Mouse (Mus musculus): ENCODE data around the gene Gm4952. TPM values are rescaled to one million over a fixed set of nuclear protein-coding genes. Genes with fewer than 3 reads are reported as not detected.

The Gm4952 gene
- not detected in 2 replicates for polyA plus RNA-seq (2015; fragmentation: Nextera tagmentation; extraction: Ambion mirVana)

DNA sequence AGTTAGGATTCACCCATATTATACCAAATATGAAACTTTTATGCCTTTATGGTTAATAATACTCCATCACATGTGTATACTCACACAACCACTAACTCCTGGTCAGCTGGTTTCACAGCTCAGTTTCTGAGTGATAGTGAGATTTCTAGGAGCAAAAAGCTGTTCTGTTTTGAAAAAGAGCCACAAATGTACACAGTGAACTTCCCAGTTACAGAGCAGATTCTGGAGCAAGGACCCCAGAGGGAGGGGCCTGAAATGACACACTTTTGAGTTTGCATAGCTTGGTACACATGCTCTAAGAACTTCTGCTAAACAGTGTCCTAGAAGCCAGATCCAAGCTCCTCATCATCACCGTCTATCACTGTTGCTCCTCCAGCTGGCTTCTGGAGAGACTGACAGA is at the start of gene Gm4952:
Gene Gm4952 (plus strand): TSS at position 301 of the 400 bp plus-strand sequence.
- no peak within 1 kb of the TSS for H3K4me3 ChIP-seq (ENCODE audit: low read depth, low read length)
- 48% methylated on average over 1 of the region's 1 CpGs for WGBS

DNA sequence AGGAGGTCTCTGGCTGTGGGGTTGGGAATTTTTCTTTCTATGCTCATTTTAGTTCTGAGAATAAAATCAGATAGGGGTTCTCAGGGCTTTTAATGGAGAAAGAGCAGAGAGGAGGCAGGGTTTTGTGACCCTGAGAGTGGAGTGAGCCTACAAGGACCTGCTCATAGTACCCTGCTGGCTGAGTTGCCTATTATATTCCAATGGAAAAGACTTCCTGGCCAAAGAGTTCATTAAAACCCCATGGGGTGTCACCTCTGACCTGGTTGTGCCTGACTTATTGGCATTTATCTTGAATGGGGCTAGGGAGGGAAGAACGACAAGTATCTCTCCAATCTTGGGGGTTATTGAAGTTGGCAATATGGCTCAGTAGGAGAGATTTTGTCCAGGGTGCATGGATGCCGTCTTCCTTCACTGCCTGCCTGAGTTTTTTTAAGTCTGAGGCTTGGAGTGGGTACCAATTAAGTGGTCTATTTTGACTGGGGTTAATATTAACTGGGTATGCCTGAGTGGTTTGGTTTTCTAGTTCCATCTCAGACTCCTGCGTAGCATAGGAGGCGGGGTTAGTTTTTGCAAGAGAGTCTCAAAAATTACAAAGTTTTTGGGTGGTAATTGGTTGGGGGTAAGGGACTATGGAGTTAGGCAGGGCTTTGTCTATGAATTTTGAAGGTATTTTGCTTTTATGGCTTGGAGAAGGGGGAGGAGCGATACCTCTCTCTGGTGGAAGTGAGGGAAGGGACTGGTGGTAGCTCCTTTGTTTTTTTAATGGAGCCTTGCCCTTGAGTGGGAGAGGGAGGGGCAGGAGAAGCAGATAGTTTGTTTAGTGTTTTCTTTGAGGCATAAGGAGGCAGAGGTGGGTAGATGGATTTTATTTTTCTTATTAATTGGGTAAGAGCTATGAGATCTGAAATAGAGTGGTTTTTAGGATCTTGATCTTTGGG is 49.5 kb upstream of the Gm4952 start:
- Histone ChIP-seq H3K4me3 (ENCODE audit: low read depth, low read length) (no peak overlapping the region), H3K4me1 (ENCODE audit: insufficient read depth, low read depth, low read length) (no peaks in the 10 kb centered on the region), H3K4me2 (replicated peaks; ENCODE audit: low read depth, low read length) (no peak overlapping the region), H3K27me3 (replicated peaks; ENCODE audit: insufficient read depth, low read length) (no peaks in the 10 kb centered on the region), H3K27ac (ENCODE audit: low read length) (no peak overlapping the region), H3K36me3 (ENCODE audit: insufficient read depth, low read length) (no peaks in the 10 kb centered on the region), H3K9me3 (ENCODE audit: low read length) (no peaks in the 10 kb centered on the region), H3K9ac (replicated peaks; ENCODE audit: low read depth) (no peak overlapping the region)
- TF ChIP-seq EP300 (IDR thresholded peaks at IDR 0.05) (no peak), CTCF (IDR thresholded peaks at IDR 0.05) (no peak)
- 61% methylated on average over 5 of the region's 5 CpGs for WGBS
- DNase-seq (ENCODE audit: low spot score) = no peak
- peak; percentile 26; the same call in 1 of the 2 replicates for ATAC-seq

More for the DNA sequence above, at the start of gene Gm4952:
- no peaks in the 10 kb centered on the region for H3K27me3 ChIP-seq (replicated peaks; ENCODE audit: insufficient read depth, low read length)
- DNase-seq (ENCODE audit: low spot score) (no peak), ATAC-seq (no peak)
- H3K4me1 ChIP-seq (ENCODE audit: insufficient read depth, low read depth, low read length) = peaks cover 4% of the 10 kb centered on the region; the same call in 1 of the 2 replicates
- TF ChIP-seq CTCF (IDR thresholded peaks at IDR 0.05) = no peak
- TF ChIP-seq EP300 (IDR thresholded peaks at IDR 0.05) = no peak
- H3K36me3 ChIP-seq (ENCODE audit: insufficient read depth, low read length) = no peaks in the 10 kb centered on the region
- no peak within 1 kb of the TSS for H3K27ac ChIP-seq (ENCODE audit: low read length)
- no peaks in the 10 kb centered on the region for H3K9me3 ChIP-seq (ENCODE audit: low read length)
- no peak within 1 kb of the TSS for H3K4me2 ChIP-seq (replicated peaks; ENCODE audit: low read depth, low read length)
- no peak within 1 kb of the TSS for H3K9ac ChIP-seq (replicated peaks; ENCODE audit: low read depth)

DNA sequence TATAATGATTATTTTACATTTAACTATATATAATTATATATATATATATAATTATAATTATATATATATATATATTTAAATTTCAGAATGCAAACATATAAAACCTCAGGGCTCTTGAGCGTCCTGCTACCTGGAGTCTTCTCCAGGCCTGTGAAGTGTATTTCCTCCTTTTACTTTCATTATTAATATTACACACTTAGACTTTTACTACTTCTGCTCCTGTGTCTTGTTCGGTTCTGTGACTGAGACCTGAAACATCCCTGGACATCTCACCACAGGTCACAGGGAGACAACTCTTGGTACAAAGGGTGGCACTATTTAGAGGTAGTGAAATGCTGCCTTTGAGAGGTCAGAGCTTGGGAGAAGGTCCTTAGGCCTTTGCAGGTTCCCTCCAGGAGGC is 43.5 kb upstream of the Gm4952 start:
- H3K4me1 ChIP-seq (ENCODE audit: insufficient read depth, low read depth, low read length) = no peaks in the 10 kb centered on the region
- no peak for DNase-seq (ENCODE audit: low spot score)
- WGBS = 80% methylated on average over 2 of the region's 2 CpGs
- H3K27me3 ChIP-seq (replicated peaks; ENCODE audit: insufficient read depth, low read length) = no peaks in the 10 kb centered on the region
- H3K4me2 ChIP-seq (replicated peaks; ENCODE audit: low read depth, low read length) = no peak overlapping the region
- H3K9ac ChIP-seq (replicated peaks; ENCODE audit: low read depth) = no peak overlapping the region
- ATAC-seq = no peak
- no peaks in the 10 kb centered on the region for H3K9me3 ChIP-seq (ENCODE audit: low read length)
- no peaks in the 10 kb centered on the region for H3K36me3 ChIP-seq (ENCODE audit: insufficient read depth, low read length)
- H3K4me3 ChIP-seq (ENCODE audit: low read depth, low read length) = no peak overlapping the region
- no peak overlapping the region for H3K27ac ChIP-seq (ENCODE audit: low read length)
- no peak for TF ChIP-seq EP300 (IDR thresholded peaks at IDR 0.05)
- no peak for TF ChIP-seq CTCF (IDR thresholded peaks at IDR 0.05)

DNA sequence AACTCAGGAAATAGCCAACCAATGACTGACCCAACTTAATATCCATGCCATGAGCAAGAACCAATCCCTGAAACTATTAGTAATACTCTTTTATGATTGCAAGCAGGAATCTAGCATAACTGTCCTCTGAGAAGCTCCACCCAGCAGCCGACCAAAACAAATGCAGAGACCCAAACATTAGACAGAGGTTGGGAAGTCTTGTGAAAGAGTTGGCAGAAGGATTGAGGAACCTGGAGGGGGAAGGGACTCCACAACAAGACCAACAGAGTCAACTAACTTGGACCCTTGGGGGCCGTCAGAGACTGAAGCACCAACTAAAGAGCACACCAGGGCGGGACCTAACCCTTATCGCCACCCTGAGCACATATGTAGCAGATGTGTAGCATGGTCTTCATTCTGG is 41.6 kb upstream of the Gm4952 start:
- ATAC-seq (no peak), DNase-seq (ENCODE audit: low spot score) (no peak)
- WGBS = 84% methylated on average over 4 of the region's 4 CpGs

DNA sequence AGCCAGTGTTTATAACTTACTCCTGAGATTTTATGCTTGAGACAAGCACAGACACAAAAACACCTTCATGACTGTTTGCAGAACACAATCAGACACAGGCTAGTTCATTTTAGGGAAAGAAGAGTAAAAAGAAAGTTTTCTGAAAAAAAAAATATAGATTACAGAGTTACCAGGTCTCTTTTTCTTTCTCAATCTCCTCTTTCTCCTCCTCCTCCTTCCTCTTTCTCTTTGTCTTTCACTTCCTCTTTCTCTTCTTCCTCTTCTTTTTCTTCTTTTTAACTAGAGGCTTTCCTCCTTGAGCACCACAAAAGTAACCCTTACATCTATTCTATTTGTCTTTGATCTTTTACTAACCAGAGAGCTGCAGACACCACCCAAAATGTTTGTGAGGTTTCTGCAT is 35.6 kb upstream of the Gm4952 start:
- no peak for TF ChIP-seq CTCF (IDR thresholded peaks at IDR 0.05)
- TF ChIP-seq EP300 (IDR thresholded peaks at IDR 0.05) = no peak
- Histone ChIP-seq H3K4me1 (ENCODE audit: insufficient read depth, low read depth, low read length) (no peaks in the 10 kb centered on the region), H3K27ac (ENCODE audit: low read length) (no peak overlapping the region), H3K27me3 (replicated peaks; ENCODE audit: insufficient read depth, low read length) (no peaks in the 10 kb centered on the region), H3K9me3 (ENCODE audit: low read length) (no peaks in the 10 kb centered on the region), H3K36me3 (ENCODE audit: insufficient read depth, low read length) (no peaks in the 10 kb centered on the region), H3K9ac (replicated peaks; ENCODE audit: low read depth) (no peak overlapping the region), H3K4me2 (replicated peaks; ENCODE audit: low read depth, low read length) (no peak overlapping the region), H3K4me3 (ENCODE audit: low read depth, low read length) (no peak overlapping the region)
- DNase-seq (ENCODE audit: low spot score) (no peak), ATAC-seq (no peak)

More for the DNA sequence above, 41.6 kb upstream of the Gm4952 start:
- Histone ChIP-seq H3K36me3 (ENCODE audit: insufficient read depth, low read length) (no peaks in the 10 kb centered on the region), H3K9me3 (ENCODE audit: low read length) (no peaks in the 10 kb centered on the region), H3K27me3 (replicated peaks; ENCODE audit: insufficient read depth, low read length) (no peaks in the 10 kb centered on the region), H3K27ac (ENCODE audit: low read length) (no peak overlapping the region), H3K4me2 (replicated peaks; ENCODE audit: low read depth, low read length) (no peak overlapping the region), H3K9ac (replicated peaks; ENCODE audit: low read depth) (no peak overlapping the region), H3K4me3 (ENCODE audit: low read depth, low read length) (no peak overlapping the region), H3K4me1 (ENCODE audit: insufficient read depth, low read depth, low read length) (no peaks in the 10 kb centered on the region)
- TF ChIP-seq CTCF (IDR thresholded peaks at IDR 0.05) = no peak
- TF ChIP-seq EP300 (IDR thresholded peaks at IDR 0.05) = no peak

DNA sequence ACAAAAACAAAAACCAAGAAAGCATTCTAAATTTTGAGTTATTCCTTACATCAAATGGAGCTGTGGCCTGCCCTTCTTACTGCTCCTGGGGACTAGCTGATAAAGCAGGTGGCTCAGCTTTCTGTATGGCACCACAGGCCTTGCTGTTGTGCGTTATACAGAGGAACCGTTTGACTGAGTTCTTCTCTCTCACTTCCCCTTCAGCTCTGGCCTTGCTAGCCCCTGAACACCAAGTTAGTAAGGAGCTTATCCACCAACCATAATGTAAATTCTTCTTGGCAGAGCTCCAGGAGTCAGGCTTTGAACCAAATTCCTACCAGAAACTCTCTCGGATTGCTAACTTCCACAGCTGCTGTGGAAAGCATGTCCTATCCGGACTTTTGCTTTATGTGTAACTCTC is 32.8 kb upstream of the Gm4952 start:
- TF ChIP-seq EP300 (IDR thresholded peaks at IDR 0.05) (no peak), CTCF (IDR thresholded peaks at IDR 0.05) (no peak)
- no peak overlapping the region for H3K4me3 ChIP-seq (ENCODE audit: low read depth, low read length)
- H3K9ac ChIP-seq (replicated peaks; ENCODE audit: low read depth) = no peak overlapping the region
- 21% methylated on average over 4 of the region's 4 CpGs for WGBS
- H3K36me3 ChIP-seq (ENCODE audit: insufficient read depth, low read length) = no peaks in the 10 kb centered on the region
- ATAC-seq (no peak), DNase-seq (ENCODE audit: low spot score) (no peak)
- H3K27me3 ChIP-seq (replicated peaks; ENCODE audit: insufficient read depth, low read length) = no peaks in the 10 kb centered on the region
- H3K4me2 ChIP-seq (replicated peaks; ENCODE audit: low read depth, low read length) = no peak overlapping the region
- H3K27ac ChIP-seq (ENCODE audit: low read length) = no peak overlapping the region
- H3K4me1 ChIP-seq (ENCODE audit: insufficient read depth, low read depth, low read length) = no peaks in the 10 kb centered on the region
- H3K9me3 ChIP-seq (ENCODE audit: low read length) = no peaks in the 10 kb centered on the region

Measured in lung, postnatal 0 days (tissue).